Comparison of ENCODE assay signal across 16 mouse cellular contexts in genomic region chr17:79968819-79969218, GRCm38 (mm10).
A peak's percentile ranks its signal among the peaks of the same experiment; 100 is the strongest.
DNase-seq lines count a peak whose midpoint lies in the region; ATAC-seq and TF ChIP-seq lines count a peak whose summit lies in the region.
"Had no signal": no experiment of that assay in that cellular context is flagged by ENCODE, and none has a peak within 500 bp of the region (broad histone marks: within the 10 kb centered on the region; RNA-seq: fewer than 3 reads in every experiment).

No protein-coding gene starts in this region.

- no peaks in the 10 kb centered on the region for H3K36me3 ChIP-seq in heart, embryonic 10.5 days
- H3K36me3 ChIP-seq in lung, postnatal 0 days (ENCODE audit: insufficient read depth, low read length), result no peaks in the 10 kb centered on the region
- no peaks in the 10 kb centered on the region for H3K36me3 ChIP-seq in intestine, postnatal 0 days (ENCODE audit: control insufficient read depth, insufficient read depth)
- no peaks in the 10 kb centered on the region for H3K36me3 ChIP-seq in stomach, embryonic 15.5 days
- no peaks in the 10 kb centered on the region for H3K36me3 ChIP-seq in forebrain, embryonic 13.5 days (ENCODE audit: poor library complexity, severe bottlenecking)
- H3K36me3 ChIP-seq: limb, embryonic 13.5 days had no signal

- H3K4me1 ChIP-seq in heart, embryonic 10.5 days, result peaks cover 26% of the 10 kb centered on the region
- peaks cover 5% of the 10 kb centered on the region; the same call in 1 of the 2 replicates for H3K4me1 ChIP-seq in lung, postnatal 0 days (ENCODE audit: insufficient read depth, low read depth, low read length)
- H3K4me1 ChIP-seq in intestine, postnatal 0 days (replicated peaks; ENCODE audit: control insufficient read depth, insufficient read depth, low read length), result peaks cover 8% of the 10 kb centered on the region; the same call in 1 of the 2 replicates
- H3K4me1 ChIP-seq in stomach, embryonic 15.5 days, result peaks cover 19% of the 10 kb centered on the region
- no peaks in the 10 kb centered on the region for H3K4me1 ChIP-seq in forebrain, embryonic 13.5 days

- no peak overlapping the region for H3K4me3 ChIP-seq in heart, embryonic 10.5 days
- no peak overlapping the region for H3K4me3 ChIP-seq in lung, postnatal 0 days (ENCODE audit: low read depth, low read length)
- H3K4me3 ChIP-seq in intestine, postnatal 0 days (ENCODE audit: low read depth, low read length), result no peak overlapping the region
- H3K4me3 ChIP-seq in stomach, embryonic 15.5 days (replicated peaks), result no peak overlapping the region
- H3K4me3 ChIP-seq in forebrain, embryonic 13.5 days, result no peak overlapping the region
- H3K4me3 ChIP-seq: limb, embryonic 13.5 days had no signal

- H3K9ac ChIP-seq in lung, postnatal 0 days (replicated peaks; ENCODE audit: low read depth), result no peak overlapping the region
- H3K9ac ChIP-seq in intestine, postnatal 0 days (ENCODE audit: low read depth, low read length), result no peak overlapping the region
- H3K9ac ChIP-seq in stomach, embryonic 15.5 days, result no peak overlapping the region
- no peak overlapping the region for H3K9ac ChIP-seq in forebrain, embryonic 13.5 days
- H3K9ac ChIP-seq: forebrain, postnatal 0 days; limb, embryonic 13.5 days had no signal

- H3K4me2 ChIP-seq in lung, postnatal 0 days (replicated peaks; ENCODE audit: low read depth, low read length), result no peak overlapping the region
- no peak overlapping the region for H3K4me2 ChIP-seq in intestine, postnatal 0 days (replicated peaks; ENCODE audit: low read depth)
- peak overlapping the region; percentile 25; the same call in 1 of the 2 replicates for H3K4me2 ChIP-seq in stomach, embryonic 15.5 days
- H3K4me2 ChIP-seq in forebrain, embryonic 13.5 days, result no peak overlapping the region
- H3K4me2 ChIP-seq: limb, embryonic 13.5 days; midbrain, embryonic 11.5 days had no signal

- no peaks in the 10 kb centered on the region for H3K9me3 ChIP-seq in heart, embryonic 10.5 days
- no peaks in the 10 kb centered on the region for H3K9me3 ChIP-seq in lung, postnatal 0 days (ENCODE audit: low read length)
- H3K9me3 ChIP-seq in intestine, postnatal 0 days (ENCODE audit: control insufficient read depth), result no peaks in the 10 kb centered on the region
- no peaks in the 10 kb centered on the region for H3K9me3 ChIP-seq in stomach, embryonic 15.5 days
- no peaks in the 10 kb centered on the region for H3K9me3 ChIP-seq in forebrain, embryonic 13.5 days (replicated peaks)
- H3K9me3 ChIP-seq: limb, embryonic 13.5 days had no signal

- no peak for DNase-seq in heart, embryonic 10.5 days (ENCODE audit: low spot score)
- no peak for DNase-seq in heart, adult 18-20 months
- DNase-seq in lung, postnatal 0 days (ENCODE audit: low spot score), result no peak
- DNase-seq in lung, postnatal 10 days, result no peak
- no peak for DNase-seq in frontal cortex, postnatal 14 days (ENCODE audit: low spot score in 2 of 2)
- DNase-seq: adrenal gland, adult 2 months; forebrain, postnatal 0 days; gastrocnemius, postnatal 36 days; kidney, postnatal 36 days; right cerebral cortex, postnatal 25 days had no signal

- 0 out of 2 replicates have a peak, but pooled peaks have one; percentile 31 for ATAC-seq in lung, postnatal 0 days
- ATAC-seq in intestine, postnatal 0 days, result peak; percentile 46
- ATAC-seq in stomach, embryonic 15.5 days (ENCODE audit: insufficient read depth, low FRiP score, low read depth), result peak; percentile 32; the same call in 1 of the 2 replicates
- ATAC-seq in forebrain, embryonic 13.5 days, result no peak
- ATAC-seq: forebrain, postnatal 0 days; hindbrain, postnatal 0 days had no signal

- peaks cover 7% of the 10 kb centered on the region; the same call in 1 of the 2 replicates for H3K27me3 ChIP-seq in heart, embryonic 10.5 days (ENCODE audit: insufficient read depth, poor library complexity, severe bottlenecking)
- no peaks in the 10 kb centered on the region for H3K27me3 ChIP-seq in lung, postnatal 0 days (replicated peaks; ENCODE audit: insufficient read depth, low read length)
- no peaks in the 10 kb centered on the region for H3K27me3 ChIP-seq in intestine, postnatal 0 days (replicated peaks; ENCODE audit: control insufficient read depth, insufficient read depth, low read length)
- no peaks in the 10 kb centered on the region for H3K27me3 ChIP-seq in stomach, embryonic 15.5 days (replicated peaks)
- peaks cover 3% of the 10 kb centered on the region; the same call in 1 of the 2 replicates for H3K27me3 ChIP-seq in forebrain, embryonic 13.5 days

- TF ChIP-seq EP300 in lung, postnatal 0 days (IDR thresholded peaks at IDR 0.05), result no peak

- TF ChIP-seq CTCF in lung, postnatal 0 days (IDR thresholded peaks at IDR 0.05), result no peak
- TF ChIP-seq CTCF in intestine, postnatal 0 days (IDR thresholded peaks at IDR 0.05; ENCODE audit: low read depth), result no peak

- H3K27ac ChIP-seq in heart, embryonic 10.5 days, result 0 out of 2 replicates have a peak overlapping the region, but pooled peaks have one; percentile 11
- no peak overlapping the region for H3K27ac ChIP-seq in lung, postnatal 0 days (ENCODE audit: low read length)
- H3K27ac ChIP-seq in intestine, postnatal 0 days (ENCODE audit: low read depth, low read length), result no peak overlapping the region
- peak overlapping the region; percentile 90 for H3K27ac ChIP-seq in stomach, embryonic 15.5 days
- no peak overlapping the region for H3K27ac ChIP-seq in forebrain, embryonic 13.5 days
- H3K27ac ChIP-seq: hindbrain, postnatal 0 days; limb, embryonic 13.5 days had no signal

- 54% methylated on average over 9 of the region's 9 CpGs for WGBS in heart, embryonic 10.5 days
- 53% methylated on average over 9 of the region's 9 CpGs for WGBS in lung, postnatal 0 days
- WGBS in intestine, postnatal 0 days, result 56% methylated on average over 9 of the region's 9 CpGs
- 59% methylated on average over 9 of the region's 9 CpGs for WGBS in stomach, embryonic 15.5 days
- WGBS in forebrain, embryonic 13.5 days, result 81% methylated on average over 9 of the region's 9 CpGs

Comparison
In these comparisons a context has a peak if more than half of its experiments do, and no peak if none do; other contexts are left out.
1. H3K27ac ChIP-seq: peak in heart, embryonic 10.5 days (single experiment) and stomach, embryonic 15.5 days (single experiment); none in lung, postnatal 0 days (single experiment), intestine, postnatal 0 days (single experiment) and forebrain, embryonic 13.5 days (single experiment).